Mouse (Mus musculus): ENCODE data around the gene Mtf2. TPM values are rescaled to one million over a fixed set of nuclear protein-coding genes. Genes with fewer than 3 reads are reported as not detected.
"Not testable (repeated sequence)": the region's sequence is repeated elsewhere in the genome, so short reads cannot be mapped to it uniquely, and the experiment has no call there.

Mtf2 gene
- total RNA-seq, 4 experiments from 2014 or later: 54.6 to 62.5 (median 59.9) TPM

GRCm38 (mm10) chr5:108082380-108082779 lies 16.9 kb downstream of the Mtf2 start:
- DNase-seq (ENCODE audit: low spot score in 2 of 2): no peak

GRCm38 (mm10) chr5:108085440-108085839 lies 20.0 kb downstream of the Mtf2 start:
- no peak for DNase-seq (ENCODE audit: low spot score in 2 of 2)

GRCm38 (mm10) chr5:108092731-108093130 lies 27.3 kb downstream of the Mtf2 start:
- not testable (repeated sequence) for DNase-seq (ENCODE audit: low spot score in 2 of 2)

- no peak for DNase-seq (ENCODE audit: low spot score in 2 of 2)
Measured at GRCm38 (mm10) chr5:108097676-108098075, 32.2 kb downstream of the Mtf2 start.

- DNase-seq (ENCODE audit: low spot score in 2 of 2): no peak
Measured at GRCm38 (mm10) chr5:108100196-108100595, 34.7 kb downstream of the Mtf2 start.

GRCm38 (mm10) chr5:108104306-108104705 lies 38.8 kb downstream of the Mtf2 start:
- no peak for DNase-seq (ENCODE audit: low spot score in 2 of 2)

GRCm38 (mm10) chr5:108109346-108109745 lies 43.9 kb downstream of the Mtf2 start:
- no peak for DNase-seq (ENCODE audit: low spot score in 2 of 2)

- DNase-seq (ENCODE audit: low spot score in 2 of 2): no peak
Measured at GRCm38 (mm10) chr5:108117693-108118092, 52.2 kb downstream of the Mtf2 start.

GRCm38 (mm10) chr5:108120221-108120900 lies 54.9 kb downstream of the Mtf2 start:
- no peak for DNase-seq (ENCODE audit: low spot score in 2 of 2)

- peak in 1 of 2 experiments; percentile 35 for DNase-seq (ENCODE audit: low spot score in 2 of 2)
Measured at GRCm38 (mm10) chr5:108131849-108132440, 66.5 kb downstream of the Mtf2 start.

- DNase-seq (ENCODE audit: low spot score in 2 of 2): peak; percentile 86 to 96
Measured at GRCm38 (mm10) chr5:108132441-108133243, 67.2 kb downstream of the Mtf2 start, which contains the start of the genes Tmed5 and Ccdc18. Gene Tmed5, minus strand, starts transcription at chr5:108132620. Gene Ccdc18, plus strand, starts transcription at chr5:108132875.

- no peak for DNase-seq (ENCODE audit: low spot score in 2 of 2)
Measured at GRCm38 (mm10) chr5:108152592-108152991, 87.1 kb downstream of the Mtf2 start.

Other genes with a start within 250 kb of the Mtf2 start
- gene Ube2d2b, start 235.6 kb upstream of the Mtf2 start, total RNA-seq (2022): not detected
- 10 to 100 TPM; 77.1 to 86.4 (median 78.8) TPM for gene Evi5, start 190.6 kb upstream of the Mtf2 start, total RNA-seq (2022)
- gene Rpl5, start 165.2 kb upstream of the Mtf2 start, total RNA-seq (2022): 10 to 100 TPM; 52.8 to 63.6 (median 62.2) TPM
- 10 to 100 TPM; 31.2 to 44.1 (median 36.6) TPM for gene Fam69a, start 78.6 kb upstream of the Mtf2 start, total RNA-seq (2022)
- 10 to 100 TPM; 22.3 to 25.2 (median 23.8) TPM for gene Tmed5, start 66.9 kb downstream of the Mtf2 start, total RNA-seq (2022)
- gene Ccdc18, start 67.2 kb downstream of the Mtf2 start, total RNA-seq (2022): 1 to 10 TPM in 3 of 4 experiments, under 1 TPM in 1; 1.00 to 1.6 (median 1.4) TPM
- 10 to 100 TPM; 30.5 to 32.4 (median 31.0) TPM for gene Dr1, start 203.2 kb downstream of the Mtf2 start, total RNA-seq (2022)
- gene Pigg, start 246.9 kb downstream of the Mtf2 start, total RNA-seq (2022): 10 to 100 TPM; 11.1 to 11.5 (median 11.3) TPM

Measured in left cerebral cortex, adult 8-10 months (tissue).